Mouse (Mus musculus) thymus, postnatal 25 days (tissue): Measurements from ENCODE around the gene Mc1r.
"Not testable (repeated sequence)": the region's sequence is repeated elsewhere in the genome, so short reads cannot be mapped to it uniquely, and the experiment has no call there.

Experiments
- DNase-seq: peaks from one replicate; pipeline ENCODE4 v3.0.0; 2022

Gene Mc1r

DNA sequence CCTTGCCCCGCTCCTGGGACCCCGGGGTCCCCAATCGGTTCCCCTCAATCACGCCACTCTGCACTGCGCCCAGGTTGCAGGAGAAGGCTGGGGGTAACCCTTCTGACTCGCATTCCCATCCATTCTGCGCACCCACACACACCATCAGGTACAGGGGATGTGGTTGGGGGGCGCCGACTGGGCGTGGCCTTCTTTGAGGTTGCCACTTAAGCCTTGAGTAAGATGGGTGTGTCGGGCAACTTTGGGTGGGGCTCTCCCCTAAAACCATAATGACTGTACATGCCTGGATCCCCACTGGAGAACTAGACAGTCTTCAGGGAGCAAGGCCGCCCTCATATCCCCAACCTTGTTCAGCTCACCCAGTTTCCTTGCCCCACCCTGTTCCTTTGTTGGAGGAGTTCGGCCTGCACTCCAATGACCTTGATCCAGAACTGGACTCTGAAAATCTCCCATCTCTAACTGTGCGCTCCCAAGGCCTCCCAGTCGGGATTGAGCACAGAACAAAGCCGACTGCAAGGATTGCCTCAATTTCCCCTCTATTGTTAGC, 4.9 kb downstream of the Mc1r start:
- no peak for DNase-seq

DNA sequence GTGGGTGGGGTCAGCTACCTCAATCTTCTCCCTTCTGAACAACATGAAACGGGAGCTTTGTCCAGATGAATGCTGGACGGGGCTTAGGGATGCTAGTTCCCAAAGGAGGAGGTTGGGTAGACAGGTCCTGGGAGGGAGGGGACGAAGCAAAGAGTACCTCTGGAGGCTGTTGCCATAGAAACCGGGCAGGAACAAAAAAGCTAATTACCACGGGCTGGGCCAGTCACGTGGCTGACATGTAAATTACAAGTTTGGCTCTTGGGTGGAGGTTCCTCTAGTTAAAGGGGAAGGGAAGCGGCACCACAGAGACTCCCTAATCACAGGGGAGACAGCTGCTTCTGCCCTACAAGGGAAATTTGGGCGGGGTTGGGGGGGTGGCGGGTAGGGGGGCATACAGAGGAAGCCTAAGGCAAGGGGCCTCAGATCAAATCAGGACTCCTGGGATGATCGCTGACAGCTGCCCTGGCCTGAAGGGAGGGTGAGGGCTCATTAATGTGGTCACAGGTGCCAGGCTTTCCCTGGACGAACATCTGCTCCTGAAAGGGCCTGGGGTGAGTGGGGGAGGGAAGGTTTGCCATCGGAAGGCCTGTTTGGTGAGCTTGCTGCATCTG, 5.8 kb downstream of the Mc1r start:
- DNase-seq: no peak

DNA sequence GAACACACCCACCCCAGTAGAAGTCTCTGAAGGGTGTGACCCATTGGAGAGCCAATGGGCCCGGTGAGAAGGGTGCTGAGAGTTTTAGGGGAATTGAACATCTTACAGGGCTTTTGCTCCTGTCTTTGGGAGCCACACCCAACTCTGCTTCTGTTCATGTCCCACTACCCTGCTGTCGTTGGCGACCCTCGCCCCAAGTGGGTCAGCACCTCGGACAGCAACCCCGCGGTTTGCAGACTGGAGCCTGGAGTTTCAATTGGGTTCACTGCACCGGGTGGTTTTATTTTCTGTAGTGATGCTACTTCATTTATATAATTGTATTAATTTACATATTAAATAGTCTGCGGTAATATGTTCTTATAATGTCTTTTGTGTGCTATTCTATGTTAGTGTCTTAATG, 7.3 kb downstream of the Mc1r start:
- DNase-seq: no peak

DNA sequence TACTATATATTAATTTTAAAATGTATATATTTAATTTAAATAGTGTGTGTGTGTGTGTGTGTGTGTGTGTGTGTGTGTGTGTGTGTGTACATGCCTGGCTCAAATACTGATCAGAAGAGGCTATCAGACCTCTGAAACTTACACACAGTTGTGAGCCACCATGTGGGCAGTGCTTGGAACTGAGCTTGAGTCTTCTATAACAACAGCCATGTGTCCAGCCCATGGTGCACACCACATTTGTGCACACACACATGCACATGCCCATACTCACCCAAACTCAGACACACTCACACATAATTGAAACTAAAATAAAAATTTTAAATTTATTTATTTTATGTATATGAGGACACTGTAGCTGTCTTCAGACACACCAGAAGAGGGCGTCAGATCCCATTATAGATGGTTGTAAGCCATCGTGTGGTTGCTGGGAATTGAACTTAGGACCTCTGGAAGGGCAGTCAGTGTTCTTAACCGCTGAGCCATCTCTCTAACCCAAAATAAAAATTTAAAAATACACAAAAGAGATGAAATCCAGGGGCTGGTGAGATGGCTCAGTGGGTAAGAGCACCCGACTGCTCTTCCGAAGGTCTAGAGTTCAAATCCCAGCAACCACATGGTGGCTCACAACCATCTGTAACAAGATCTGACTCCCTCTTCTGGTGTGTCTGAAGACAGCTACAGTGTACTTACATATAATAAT, 8.2 kb downstream of the Mc1r start:
- DNase-seq: not testable (repeated sequence)

DNA sequence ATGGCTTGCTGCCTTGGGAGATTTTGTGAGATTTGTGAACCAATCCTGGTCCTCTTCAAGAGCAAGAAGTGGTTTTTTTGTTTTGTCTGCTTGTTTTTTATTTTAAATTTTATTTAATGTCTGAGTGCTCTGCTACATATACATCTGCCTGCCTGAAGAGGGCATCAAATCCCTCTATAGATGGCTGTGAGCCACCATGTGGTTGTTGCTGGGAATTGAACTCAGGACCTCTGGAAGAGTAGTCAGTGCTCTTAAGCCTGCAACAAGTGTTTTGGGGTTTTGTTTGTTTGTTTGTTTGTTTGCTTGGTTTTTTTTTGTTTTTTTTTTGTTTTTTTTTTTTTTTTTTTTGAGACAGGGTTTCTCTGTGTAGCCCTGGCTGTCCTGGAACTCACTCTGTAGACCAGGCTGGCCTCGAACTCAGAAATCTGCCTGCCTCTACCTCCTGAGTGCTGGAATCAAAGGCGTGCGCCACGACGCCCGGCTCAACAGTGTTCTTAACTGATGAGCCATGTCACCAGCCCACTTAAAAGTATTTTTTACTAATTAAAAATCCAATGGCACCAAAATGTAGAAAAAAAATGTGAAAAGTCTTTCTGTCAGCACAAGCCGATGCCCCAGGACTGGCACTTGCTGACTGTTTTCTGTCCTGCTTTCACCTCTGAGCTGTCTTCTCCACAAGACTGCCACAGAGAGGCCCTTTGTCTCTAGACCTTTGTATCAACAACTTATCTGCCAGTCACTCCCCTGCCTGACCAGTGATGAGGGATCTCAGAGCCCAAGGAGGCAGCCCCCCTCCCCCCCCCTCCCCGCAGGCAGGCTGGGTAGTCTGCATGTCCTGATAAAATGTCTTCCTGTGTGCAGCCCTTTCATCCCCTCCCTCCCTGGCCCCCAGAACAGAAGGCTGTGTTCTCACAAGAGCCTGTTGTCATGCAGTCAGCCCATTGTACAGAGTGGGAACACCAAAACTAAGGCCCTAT, 9.3 kb downstream of the Mc1r start:
- no peak for DNase-seq

DNA sequence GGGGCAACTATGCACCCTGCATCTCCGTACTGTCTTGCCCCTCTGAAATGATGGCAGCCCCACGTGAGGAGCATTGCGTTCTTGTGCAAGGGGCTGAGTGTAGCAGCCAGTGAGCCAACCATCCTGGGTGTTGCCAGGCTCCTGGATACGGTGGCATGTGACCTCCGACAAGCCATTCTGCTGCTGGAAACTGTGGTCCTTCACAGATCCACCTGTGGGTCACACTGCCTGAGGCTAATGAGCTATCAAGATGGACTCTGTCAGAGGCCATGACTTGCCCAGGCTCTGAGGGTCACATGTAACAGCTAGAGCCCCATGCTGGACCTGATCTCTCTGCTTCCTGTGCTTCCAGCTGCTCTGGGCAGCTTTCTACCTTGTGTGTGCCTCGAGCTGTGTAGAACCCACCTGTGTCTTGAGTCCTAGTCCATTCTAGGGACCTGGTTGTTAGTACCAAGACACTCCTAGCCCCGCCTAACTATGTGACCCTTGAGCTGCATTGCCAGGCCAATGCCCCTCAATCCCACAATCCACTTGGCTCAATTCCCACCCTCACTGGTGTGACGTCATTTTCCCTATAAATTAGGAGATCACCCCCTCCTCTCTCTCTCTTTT, 10.1 kb downstream of the Mc1r start:
- no peak for DNase-seq

DNA sequence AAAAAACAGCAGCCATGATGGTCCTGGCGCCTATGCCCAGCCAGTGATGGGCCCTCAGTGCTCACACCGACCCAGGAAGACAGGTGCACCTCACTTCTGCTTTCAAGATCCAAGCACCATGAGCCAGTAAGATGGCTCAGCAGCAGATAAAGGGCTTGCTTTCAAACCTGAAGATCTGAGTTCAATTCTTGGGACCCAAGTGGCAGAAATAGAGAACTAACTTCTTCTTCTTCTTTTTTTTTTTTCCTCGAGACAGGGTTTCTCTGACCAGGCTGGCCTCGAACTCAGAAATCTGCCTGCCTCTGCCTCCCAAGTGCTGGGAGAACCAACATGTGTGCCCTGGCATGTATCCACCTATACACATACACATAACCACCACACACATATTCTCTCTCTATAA, 12.8 kb downstream of the Mc1r start:
- no peak for DNase-seq

DNA sequence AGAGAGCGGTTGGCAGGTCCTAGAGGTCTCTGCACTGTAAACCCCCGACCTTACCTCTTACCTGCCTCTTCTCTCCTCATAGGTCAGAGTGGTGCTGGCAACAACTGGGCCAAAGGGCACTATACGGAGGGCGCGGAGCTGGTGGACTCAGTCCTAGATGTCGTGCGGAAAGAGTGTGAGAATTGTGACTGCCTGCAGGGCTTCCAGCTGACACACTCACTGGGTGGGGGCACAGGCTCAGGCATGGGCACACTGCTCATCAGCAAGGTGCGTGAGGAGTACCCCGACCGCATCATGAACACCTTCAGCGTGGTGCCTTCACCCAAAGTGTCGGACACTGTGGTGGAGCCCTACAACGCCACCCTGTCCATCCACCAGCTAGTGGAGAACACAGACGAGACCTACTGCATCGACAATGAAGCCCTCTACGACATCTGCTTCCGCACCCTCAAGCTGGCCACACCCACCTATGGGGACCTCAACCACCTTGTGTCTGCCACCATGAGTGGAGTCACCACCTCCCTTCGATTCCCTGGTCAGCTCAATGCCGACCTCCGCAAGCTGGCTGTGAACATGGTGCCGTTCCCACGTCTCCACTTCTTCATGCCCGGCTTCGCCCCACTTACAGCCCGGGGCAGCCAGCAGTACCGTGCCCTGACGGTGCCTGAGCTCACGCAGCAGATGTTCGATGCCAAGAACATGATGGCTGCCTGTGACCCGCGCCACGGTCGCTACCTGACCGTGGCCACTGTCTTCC, 13.8 kb downstream of the Mc1r start:
- DNase-seq: no peak

DNA sequence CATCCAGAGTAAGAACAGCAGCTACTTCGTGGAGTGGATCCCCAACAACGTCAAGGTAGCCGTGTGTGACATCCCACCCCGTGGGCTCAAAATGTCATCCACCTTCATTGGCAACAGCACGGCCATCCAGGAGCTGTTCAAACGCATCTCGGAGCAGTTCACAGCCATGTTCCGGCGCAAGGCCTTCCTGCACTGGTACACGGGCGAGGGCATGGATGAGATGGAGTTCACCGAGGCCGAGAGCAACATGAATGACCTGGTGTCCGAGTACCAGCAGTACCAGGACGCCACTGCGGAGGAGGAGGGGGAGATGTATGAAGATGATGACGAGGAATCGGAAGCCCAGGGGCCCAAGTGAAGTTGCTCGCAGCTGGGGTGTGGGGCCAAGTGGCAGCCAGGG, 14.4 kb downstream of the Mc1r start:
- no peak for DNase-seq

DNA sequence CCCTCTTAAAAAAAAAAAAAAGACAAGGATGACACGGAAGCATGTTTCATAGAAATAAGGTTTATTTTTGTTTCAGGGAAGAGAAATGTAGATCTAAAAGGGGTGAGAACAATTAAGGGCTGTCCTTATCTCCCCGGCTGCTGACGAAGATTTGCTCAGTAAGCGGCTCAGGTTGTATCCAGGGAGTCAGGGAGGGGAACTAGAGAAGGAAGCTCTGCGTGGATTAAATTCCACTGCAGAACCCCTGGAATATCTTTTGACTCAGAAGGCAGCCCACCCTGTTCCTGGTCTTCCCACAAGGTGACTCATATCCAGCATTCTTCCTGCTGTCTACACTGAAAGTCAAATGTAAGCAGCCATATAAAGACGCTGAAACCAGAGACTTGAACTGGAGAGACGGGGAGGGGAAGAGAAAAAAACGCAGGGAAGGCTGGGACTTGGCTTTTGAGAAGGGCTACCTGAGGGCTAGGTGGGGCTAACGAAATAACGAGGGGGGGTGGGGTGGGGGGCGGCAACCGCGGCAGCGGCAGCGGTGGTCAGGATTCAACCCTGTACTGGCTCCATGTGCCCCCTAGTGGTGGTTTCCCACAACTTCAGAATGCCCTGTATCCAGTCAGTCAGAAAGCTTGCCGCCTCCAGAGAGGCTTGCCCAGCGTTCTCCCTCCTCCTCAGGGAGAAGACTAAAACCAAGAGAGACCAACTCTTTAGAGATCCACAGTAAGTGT, 15.3 kb downstream of the Mc1r start:
- DNase-seq: peak; percentile 73

DNA sequence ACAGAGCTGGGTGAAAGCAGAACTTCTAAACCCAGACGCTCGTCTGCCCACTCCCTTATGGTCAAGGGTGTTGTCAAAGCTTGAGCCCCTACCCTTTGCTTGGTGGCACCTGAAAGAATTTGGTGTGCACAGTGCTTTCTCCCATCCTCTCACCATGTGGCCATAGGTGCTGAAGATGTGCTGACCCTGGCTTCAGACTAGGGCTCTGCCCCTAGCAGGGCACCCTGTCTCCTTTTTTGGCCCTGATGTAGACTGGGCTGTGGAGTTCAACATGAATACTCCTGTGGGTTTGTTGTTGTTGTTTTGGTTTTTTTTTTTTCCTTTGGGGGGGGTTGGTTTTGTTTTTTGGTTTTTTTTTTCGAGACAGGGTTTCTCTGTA, 15.9 kb downstream of the Mc1r start:
- no peak for DNase-seq

DNA sequence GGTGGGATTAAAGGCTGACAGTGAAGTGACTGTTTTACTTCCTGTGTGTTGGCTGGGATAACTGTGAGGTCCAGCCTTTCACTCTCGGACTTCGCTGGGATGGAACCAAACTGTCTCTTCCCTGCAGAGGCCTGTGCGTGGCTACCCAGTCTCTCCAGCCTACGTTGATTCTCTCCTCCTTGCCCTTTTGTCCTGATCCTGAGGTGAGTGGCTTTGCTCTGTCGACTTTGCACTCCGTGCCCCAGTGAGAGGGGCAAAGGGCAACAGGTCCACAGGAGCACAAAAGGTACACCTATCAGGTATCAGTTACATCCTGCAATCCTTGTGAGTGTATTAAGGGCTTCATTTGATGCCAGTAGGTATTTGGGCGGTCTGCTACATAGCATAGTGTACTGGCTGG, 16.5 kb downstream of the Mc1r start, which contains the start of gene Def8:
Gene Def8 (plus strand): TSS at position 87 of the 400 bp plus-strand sequence.
- no peak for DNase-seq

DNA sequence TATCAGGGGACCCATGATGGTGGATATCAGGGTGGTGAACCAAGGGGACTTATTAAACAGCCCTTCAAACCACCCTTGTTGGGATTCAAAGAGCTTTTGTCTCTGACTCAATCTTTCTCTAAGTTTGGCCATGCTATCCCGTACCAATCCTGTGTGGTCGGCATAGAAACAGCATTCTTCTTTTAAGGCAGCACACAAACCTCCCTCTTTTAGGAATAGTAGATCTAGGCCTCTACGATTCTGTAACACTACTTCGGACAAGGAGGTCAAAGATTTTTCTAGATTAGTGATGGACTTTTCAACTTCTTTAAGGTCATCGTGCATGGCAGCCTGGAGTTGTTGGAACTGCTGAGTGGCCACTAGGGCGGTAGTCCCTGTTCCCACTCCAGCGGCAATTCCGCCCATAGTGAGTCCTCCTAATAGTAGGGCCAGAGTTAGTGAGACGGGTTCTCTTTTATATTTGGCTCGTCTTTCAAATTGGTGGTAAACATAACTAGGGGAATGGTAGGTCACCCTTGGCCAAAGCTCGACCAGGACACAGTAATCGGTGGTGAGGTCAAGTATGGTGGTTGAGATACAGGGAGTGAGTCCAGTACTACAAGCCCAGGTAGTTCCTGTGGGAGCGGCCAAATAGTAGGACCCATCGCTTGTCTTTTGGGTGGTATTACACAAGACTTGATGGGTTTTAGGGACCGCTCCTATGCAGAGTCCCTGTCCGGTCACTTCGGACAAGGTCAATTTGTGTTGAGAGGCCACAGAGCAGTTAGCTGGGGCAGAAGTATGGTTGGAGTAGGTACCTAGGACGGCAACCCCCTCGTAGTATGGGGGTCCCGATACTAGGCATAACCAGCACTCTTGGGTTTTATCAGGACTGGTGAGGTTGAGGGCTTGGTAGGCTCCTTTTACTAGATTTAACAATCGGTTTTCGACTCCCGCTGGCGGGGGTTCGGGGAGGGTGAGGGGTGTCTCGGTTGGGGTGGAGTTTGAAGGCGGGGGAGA, 19.9 kb downstream of the Mc1r start:
- no peak for DNase-seq

DNA sequence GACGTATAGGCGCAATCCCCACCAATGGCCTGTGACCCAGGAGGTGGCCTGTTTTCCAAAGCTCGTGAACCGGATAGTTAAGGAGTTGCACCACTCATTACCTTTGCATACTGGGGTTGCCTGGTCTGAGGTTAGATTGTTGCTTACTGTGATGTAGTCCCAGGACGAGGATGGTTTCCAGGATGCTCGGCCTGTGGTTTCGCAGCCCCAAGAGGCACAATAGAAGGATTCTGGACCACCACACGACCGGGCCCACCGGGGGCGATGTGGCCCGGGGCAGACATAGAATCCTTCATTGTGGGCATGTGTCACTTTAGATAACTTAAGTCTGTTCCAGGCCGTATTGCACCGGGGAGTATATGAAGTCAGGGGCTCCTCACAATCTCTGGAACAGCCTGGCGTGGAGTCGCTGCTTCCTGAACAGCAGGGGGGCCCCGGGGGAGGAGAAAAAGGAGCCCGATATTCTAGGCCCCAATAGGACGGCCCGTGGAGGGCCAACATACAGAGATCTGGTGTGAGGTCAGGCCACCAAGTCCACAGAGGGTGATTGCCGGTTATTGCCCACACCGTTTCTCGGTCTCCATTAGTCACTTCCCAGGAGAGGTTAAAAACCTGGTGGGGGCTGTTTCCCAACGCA, 20.9 kb downstream of the Mc1r start:
- no peak for DNase-seq

DNA sequence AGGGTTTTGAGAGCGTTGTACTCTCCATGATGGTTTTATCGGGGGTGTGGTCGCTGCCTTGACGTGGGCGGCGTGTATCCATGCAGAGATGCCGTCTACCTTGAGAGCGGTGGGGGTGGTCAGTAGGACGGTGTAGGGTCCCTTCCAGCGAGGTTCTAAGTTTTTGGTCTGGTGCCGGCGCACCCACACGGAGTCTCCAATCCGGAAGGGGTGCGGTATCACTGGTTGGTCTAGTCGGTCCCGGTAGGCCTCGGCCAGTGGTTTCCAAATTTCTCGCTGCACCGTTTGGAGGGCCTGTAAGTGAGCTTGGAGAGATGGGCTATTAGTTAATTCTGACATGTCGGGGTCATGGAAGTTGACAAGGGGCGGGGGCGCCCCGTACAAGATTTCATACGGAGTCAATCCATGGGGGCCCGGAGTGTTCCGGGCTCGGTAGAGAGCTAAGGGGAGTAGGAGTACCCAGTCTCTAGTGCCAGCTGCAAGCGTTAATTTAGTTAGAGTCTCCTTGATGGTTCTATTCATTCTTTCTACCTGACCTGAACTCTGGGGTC, 21.5 kb downstream of the Mc1r start:
- DNase-seq: no peak

DNA sequence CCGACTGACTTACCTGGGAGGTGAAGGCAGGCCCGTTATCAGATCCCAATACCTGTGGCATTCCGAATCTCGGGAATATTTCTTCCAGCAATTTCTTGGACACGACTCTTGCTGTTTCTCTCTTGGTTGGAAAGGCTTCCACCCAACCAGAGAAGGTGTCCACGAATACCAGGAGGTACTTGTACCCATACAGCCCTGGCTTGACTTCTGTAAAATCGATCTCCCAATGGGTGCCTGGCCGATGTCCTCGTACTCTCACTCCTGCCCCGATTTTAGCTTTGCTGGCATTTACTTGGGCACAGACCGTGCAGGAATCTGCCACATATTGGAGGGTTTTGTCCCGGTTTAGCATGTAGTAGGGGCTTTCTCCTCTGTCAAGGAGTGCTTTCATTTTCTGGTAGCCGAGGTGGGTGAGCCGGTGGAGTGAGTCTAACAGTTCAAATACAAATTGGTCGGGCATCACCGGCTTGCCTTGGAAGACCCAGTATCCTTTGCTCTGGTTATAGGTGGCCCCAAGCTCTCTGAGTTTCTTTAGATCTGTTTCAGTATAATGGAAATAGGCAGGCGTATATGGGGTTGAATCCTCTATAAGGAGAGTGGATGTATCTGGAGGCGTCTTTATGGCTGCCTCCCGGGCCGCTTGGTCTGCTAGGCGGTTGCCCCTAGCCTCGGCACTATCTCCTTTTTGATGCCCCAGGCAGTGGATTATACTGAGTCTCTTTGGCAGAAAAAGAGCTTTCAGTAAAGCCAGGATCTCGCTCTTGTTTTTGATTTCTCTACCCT, 22.2 kb downstream of the Mc1r start:
- no peak for DNase-seq

DNA sequence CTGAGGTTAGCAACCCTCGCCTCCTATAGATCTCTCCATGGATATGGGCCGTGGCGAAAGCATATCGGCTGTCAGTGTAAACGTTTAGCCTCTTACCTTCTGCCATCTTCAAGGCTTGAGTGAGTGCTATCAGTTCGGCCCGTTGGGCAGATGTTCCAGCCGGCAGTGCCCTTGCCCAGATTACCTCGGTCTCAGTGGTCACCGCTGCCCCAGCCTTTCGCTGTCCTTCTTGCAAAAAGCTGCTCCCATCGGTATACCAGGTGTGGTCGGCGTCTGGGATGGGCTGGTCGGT, 22.8 kb downstream of the Mc1r start:
- DNase-seq: not testable (repeated sequence)

DNA sequence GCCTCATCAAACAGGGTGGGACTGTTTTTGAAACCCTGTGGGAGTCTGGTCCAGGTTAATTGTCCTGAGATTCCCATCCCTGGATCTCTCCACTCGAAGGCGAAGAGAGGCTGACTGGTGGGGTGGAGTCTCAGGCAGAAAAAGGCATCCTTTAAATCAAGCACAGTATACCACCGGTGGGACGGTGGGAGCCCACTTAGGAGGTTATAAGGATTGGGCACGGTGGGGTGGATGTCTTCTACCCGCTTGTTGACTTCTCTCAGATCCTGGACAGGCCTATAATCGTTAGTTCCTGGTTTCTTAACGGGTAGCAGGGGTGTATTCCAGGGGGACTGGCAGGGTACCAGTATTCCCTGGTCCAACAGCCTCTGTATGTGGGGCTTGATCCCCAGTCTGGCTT, 24.0 kb downstream of the Mc1r start:
- DNase-seq: not testable (repeated sequence)
